Mouse (Mus musculus): ENCODE data around the gene Ppp1r13b.

The Ppp1r13b gene

DNA sequence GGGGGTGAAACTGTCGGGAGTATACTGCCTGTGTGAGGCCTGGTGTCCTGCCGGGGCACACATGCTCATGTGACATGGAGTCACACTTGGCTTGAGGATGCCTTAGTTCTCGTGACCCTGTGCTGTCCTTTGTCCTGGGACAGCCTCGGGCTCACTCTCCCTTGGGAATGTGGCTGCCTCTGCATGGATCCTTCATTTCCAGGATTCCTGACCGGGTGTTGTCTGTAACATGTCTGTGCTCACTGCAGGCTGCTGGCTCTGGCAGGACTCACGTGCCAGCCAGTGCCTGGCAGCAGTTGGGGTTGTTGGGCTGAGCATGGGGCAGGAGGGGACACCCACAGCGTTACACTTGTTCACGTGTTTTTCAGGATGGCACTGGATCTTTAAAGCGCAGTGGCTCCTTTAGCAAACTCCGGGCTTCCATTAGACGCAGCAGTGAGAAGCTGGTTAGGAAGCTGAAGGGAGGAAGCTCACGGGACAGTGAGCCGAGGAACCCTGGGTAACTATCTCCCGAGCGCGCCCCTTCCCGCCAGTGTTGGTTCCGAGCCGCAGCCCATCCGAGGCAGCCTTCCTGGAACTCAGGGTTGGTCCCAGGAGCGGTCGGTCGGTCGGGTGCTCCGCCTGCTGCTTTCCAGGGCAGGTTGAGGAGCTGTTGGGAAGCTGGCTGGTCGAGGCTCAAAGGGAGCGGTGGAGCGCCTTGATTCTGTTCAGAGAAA, 112.6 kb downstream of the Ppp1r13b start:
- DNase-seq (ENCODE audit: extremely low spot score, low spot score) = no peak

DNA sequence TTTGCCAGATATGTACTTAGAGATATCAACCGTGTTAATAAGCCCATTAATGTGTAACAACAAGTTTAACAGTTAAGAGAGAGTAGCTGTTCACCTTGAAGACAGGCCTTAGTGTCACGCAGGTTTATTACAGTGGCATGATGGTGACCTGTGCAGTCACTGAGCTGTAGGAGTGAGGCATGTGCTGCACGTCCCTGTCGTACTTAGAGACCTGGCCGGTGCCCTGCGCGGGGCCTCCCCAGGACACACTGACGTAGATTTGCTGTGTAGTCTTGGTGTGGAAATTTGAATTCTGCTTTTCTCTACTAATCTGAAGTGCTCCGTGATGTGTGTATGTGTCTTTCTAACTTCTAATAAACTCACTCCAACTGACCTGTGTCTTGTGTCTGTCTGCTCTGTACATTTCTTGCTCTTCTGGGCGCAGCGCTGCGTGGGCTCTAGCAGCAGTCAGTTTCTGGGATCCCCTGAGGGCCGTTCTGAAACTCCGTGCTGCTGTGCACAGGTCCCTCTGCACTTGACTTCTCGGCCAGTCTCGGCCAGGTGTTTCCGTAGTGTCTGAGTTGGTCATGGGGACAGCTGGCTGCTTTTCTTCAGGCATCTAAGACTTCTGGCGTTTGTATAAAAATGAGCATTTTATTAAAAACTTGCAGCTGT, 113.3 kb downstream of the Ppp1r13b start:
- no peak for DNase-seq (ENCODE audit: extremely low spot score, low spot score)

DNA sequence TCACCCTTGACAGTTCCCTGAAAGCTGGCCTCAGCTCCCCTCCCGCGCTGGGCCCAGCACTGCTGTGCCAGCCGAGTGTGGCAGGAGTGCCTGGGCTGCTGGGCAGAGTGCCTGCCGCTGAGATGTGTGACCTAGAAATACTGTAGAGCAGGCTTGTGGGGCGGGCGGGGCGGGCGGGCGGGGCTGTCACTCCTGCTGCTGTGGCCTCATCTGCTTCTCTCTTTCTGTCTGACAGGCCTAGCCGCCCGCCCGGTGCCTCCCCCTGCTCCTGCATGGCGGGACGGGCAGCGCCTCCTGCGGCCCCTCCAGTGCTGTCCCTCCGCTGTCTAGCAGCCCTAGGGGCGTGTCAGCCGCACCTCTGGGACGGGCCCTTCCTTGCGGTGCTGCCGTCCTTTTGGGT, 113.8 kb downstream of the Ppp1r13b start:
- DNase-seq (ENCODE audit: extremely low spot score, low spot score) = no peak

DNA sequence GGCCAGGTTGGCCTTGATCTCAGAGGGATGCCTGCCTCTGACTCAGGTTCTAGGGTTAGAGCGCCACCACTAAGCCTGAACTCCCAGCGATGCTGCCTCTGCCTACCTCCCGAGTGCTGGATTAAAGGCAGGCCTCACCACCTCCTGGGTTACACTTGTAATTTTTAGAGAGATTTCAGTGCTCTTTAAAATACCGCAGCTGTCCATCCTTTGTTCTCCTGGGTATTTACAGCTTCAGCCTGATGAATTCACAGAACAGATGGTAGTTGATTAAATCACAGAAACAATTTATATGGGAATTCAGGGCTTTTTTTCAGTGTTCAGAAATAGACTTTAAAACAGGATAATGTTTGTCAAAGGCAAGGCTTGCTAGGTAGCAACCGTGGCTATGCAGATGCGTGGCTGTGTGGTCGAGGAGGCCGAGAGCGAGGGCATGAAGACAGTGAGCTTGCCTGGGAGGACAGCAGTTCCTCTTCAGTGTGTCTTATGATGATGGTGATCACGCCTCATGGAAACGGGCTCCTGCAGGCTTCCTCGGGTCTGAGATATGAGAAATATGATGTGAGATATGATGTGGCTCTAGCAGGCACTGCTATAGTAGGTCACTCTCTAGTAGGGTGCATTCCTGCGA, 116.3 kb downstream of the Ppp1r13b start:
- no peak for DNase-seq (ENCODE audit: extremely low spot score, low spot score)

DNA sequence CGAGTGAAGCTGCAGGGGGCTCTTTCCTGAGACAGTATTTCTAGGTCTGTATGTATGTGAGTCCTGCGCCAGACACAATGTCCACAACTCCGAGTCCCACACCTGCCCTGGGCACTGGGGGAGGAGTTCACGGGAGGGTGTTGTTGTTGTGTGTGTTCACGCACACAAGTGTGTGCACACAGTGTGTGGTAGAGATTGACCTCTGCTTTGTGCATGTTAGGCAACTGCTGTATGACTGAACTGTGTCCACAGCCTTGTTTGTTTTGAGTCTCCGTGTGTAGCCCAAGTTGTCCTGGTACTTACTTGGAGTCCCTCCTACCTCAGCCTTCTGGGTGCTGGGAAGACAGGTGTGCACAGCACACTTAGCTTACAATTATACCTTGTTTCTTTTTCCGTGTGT, 117.3 kb downstream of the Ppp1r13b start:
- no peak for DNase-seq (ENCODE audit: extremely low spot score, low spot score)

DNA sequence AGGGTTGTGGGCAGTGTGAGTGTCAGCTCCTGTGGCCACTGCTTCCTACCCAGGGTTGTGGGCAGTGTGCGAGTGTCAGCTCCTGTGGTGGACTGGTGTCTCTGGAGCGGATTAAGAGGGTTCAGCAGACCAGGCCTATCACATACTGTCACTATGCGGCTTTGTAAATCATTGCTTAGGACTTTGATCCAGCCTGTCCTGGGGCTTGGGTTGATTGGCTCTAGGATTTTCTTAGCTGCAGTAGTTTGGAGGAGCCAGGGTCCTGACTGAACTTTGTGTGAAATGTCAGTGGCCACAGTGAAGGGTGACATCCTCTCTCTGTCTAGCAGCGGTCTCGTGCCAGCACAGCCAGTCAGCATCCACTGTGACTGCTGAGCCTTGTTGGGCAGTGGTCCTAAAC, 117.8 kb downstream of the Ppp1r13b start:
- DNase-seq (ENCODE audit: extremely low spot score, low spot score) = no peak

DNA sequence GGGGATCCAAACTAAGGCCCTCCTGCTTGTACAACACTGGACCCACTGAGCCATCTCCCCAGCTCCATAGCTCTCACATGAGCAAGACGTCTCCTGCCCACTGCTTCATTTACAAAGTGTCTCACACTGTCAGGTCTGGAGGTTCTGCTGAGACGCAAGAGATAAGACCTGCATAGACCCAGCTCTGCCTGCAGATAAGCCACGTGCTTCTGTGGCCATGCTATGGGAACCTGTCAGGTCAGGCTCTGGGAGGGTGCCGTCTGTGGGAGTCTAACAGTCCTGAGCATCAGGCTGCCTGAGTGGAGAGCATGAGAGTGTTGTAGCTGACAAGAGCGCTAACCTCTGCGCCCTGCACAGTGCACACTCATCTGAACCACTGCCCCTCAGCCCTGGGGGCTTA, 120.9 kb downstream of the Ppp1r13b start:
- DNase-seq (ENCODE audit: extremely low spot score, low spot score) = no peak

DNA sequence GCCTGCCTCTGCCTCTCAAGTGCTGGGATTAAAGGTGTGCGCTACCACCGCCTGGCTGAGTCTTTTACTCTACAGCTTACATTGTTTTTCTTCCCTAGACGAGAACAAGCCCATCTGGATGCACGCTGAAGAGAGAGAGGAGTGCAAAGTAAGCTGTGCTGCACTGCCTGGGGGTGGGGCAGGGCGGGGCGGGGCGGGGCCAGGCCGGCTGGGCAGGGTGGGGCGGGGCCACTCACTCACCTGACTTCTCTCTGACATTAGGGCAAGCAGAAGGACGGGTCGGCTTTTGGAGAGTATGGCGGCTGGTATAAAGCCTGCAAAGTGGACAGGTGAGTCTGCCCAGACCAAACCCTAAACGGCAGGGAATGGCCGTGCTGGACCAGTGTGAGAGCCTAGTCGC, 122.7 kb downstream of the Ppp1r13b start:
- no peak for DNase-seq (ENCODE audit: extremely low spot score, low spot score)

GRCm38 (mm10) chr12:111779544-111779943, 128.4 kb downstream of the Ppp1r13b start:
- DNase-seq (ENCODE audit: extremely low spot score, low spot score) = no peak

Measured in neural tube, embryonic 10.5 days (tissue).